Mouse (Mus musculus): ENCODE data around the gene Stard9.

DNA sequence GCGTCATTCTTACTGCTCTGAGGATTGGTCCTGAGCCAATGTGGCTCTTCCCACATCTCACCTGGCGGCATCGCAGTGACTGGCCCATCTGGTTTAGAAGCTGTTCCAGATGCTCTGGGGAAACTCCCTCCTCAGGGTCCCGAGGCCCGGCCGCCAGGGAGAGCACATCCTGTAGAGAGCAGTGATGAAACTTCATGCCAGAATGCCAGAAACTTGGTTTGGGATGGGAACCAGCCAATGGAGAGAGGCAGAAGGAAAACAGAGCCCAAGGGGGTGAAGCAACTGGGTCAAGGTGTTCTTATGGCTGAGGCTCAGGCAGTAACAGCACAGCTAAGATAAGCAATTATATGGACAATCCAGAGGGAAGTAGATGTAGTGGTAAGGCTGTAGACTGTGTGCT is 91.9 kb downstream of the Stard9 start:
- no peak for TF ChIP-seq CTCF (IDR thresholded peaks at IDR 0.05 in 2 of 3, conservative IDR thresholded peaks at IDR 0.05 in 1 of 3; ENCODE audit: control insufficient read depth in 1 of 3, insufficient read depth in 1 of 3, low read depth in 2 of 3, low read length in 3 of 3, poor library complexity in 1 of 3, severe bottlenecking in 1 of 3)
- no peak for TF ChIP-seq ZNF384 (IDR thresholded peaks at IDR 0.05; ENCODE audit: low read depth, low read length)
- TF ChIP-seq TAL1 (IDR thresholded peaks at IDR 0.05; ENCODE audit: low read length): no peak
- TF ChIP-seq KAT2A (conservative IDR thresholded peaks at IDR 0.05; ENCODE audit: low read depth, low read length): no peak
- TF ChIP-seq POLR2A (IDR thresholded peaks at IDR 0.05; ENCODE audit: control insufficient read depth in 1 of 2, insufficient read depth in 1 of 2, low read depth in 1 of 2, low read length in 2 of 2, poor library complexity in 1 of 2): no peak
- TF ChIP-seq RAD21 (IDR thresholded peaks at IDR 0.05; ENCODE audit: low read depth, low read length): no peak
- TF ChIP-seq MYC (IDR thresholded peaks at IDR 0.05; ENCODE audit: low read depth, low read length): no peak
- no peak for TF ChIP-seq MAFK (IDR thresholded peaks at IDR 0.05; ENCODE audit: borderline replicate concordance, low read depth, low read length)
- no peak for TF ChIP-seq MAZ (IDR thresholded peaks at IDR 0.05; ENCODE audit: low read depth, low read length)
- TF ChIP-seq ZC3H11A (IDR thresholded peaks at IDR 0.05; ENCODE audit: low read depth, low read length): no peak
- no peak for TF ChIP-seq ZKSCAN1 (IDR thresholded peaks at IDR 0.05; ENCODE audit: low read depth, low read length)
- no peak for TF ChIP-seq TCF12 (IDR thresholded peaks at IDR 0.05; ENCODE audit: low read depth, low read length)
- TF ChIP-seq EP300 (IDR thresholded peaks at IDR 0.05; ENCODE audit: low read depth in 1 of 2, low read length in 2 of 2): no peak
